Mouse (Mus musculus) heart, postnatal 0 days (tissue): ENCODE data around the gene Cds1. TPM values are rescaled to one million over a fixed set of nuclear protein-coding genes. Genes with fewer than 3 reads are reported as not detected.

ENCODE experiments used
- ATAC-seq: fragments of 200-750 bp; cut with Nextera tagmentation; 2 replicates; pipeline ENCODE4 v1.8.0; 2017; ENCODE audit warnings: low read depth, moderate number of reproducible peaks, moderate library complexity; ENCODE audit not compliant: insufficient read depth
- DNase-seq: peaks from one replicate; pipeline ENCODE4 v3.0.0-alpha.2; 2016; ENCODE audit warnings: low spot score
- H3K27ac ChIP-seq: fragments of 300-500 bp; sonication (generic); 2 replicates; pipeline ENCODE4 v1.5.1; 2014; ENCODE audit warnings: low read depth, mild to moderate bottlenecking
- H3K27me3 ChIP-seq: fragments of 300-500 bp; sonication (generic); 2 replicates; pipeline ENCODE4 v1.6.1; 2014; ENCODE audit warnings: low read length, mixed read lengths; ENCODE audit not compliant: control insufficient read depth, insufficient read depth
- H3K36me3 ChIP-seq: fragments of 300-500 bp; sonication (generic); replicated peaks from 2 replicates; pipeline ENCODE4 v1.6.1; 2014; ENCODE audit warnings: low read length, mixed read lengths; ENCODE audit not compliant: control insufficient read depth, insufficient read depth
- H3K4me1 ChIP-seq: fragments of 300-500 bp; sonication (generic); 2 replicates; pipeline ENCODE4 v1.6.1; 2014; ENCODE audit warnings: antibody characterized with exemption; ENCODE audit not compliant: control insufficient read depth, insufficient read depth
- H3K4me2 ChIP-seq: fragments of 300-500 bp; sonication (generic); 2 replicates; pipeline ENCODE4 v1.6.1; 2014; ENCODE audit warnings: low read depth, mild to moderate bottlenecking, low read length, moderate library complexity
- H3K4me3 ChIP-seq: fragments of 300-500 bp; sonication (generic); 2 replicates; pipeline ENCODE4 v1.5.1; 2014; ENCODE audit warnings: low read depth, low read length
- H3K9ac ChIP-seq: fragments of 300-500 bp; sonication (generic); replicated peaks from 2 replicates; pipeline ENCODE4 v1.6.1; 2014; ENCODE audit warnings: low read depth, low read length, mixed read lengths
- H3K9me3 ChIP-seq: fragments of 300-500 bp; sonication (generic); replicated peaks from 2 replicates; pipeline ENCODE4 v1.6.1; 2016; ENCODE audit warnings: low read length; ENCODE audit not compliant: control insufficient read depth
- CTCF ChIP-seq: IDR thresholded peaks from 2 replicates; pipeline ENCODE4 v1.5.1; 2016; ENCODE audit warnings: antibody characterized with exemption, control low read depth, low read depth
- EP300 ChIP-seq: IDR thresholded peaks from 2 replicates; pipeline ENCODE4 v1.6.1; 2016; ENCODE audit warnings: antibody characterized with exemption, low read depth
- WGBS: fragments of 180-500 bp; shearing (Covaris S2); extraction: QIAGEN DNeasy Blood & Tissue Kit; methylation state at CpG from one replicate; pipeline ENCODE4 v1.1.7; 2014; 5-methylcytosine and 5-hydroxymethylcytosine counted together
- polyA plus RNA-seq: library from polyadenylated mRNA; unstranded; fragments of >200 nt; fragmentation: Nextera tagmentation; extraction: Ambion mirVana; gene quantifications from 2 replicates; pipeline ENCODE4 v1.2.1, GENCODE M21; 2015
- total RNA-seq: library from RNA; depleted of rRNA; stranded (reverse); fragments of >200 nt; gene quantifications from 2 replicates; pipeline ENCODE4 v1.2.3, GENCODE M21; 2014; ENCODE audit warnings: low replicate concordance

Cds1 gene
- total and polyA plus RNA-seq, 2 experiments from 2014 or later = 0.45 to 7.0 TPM

- no peaks in the 10 kb centered on the region for H3K27me3 ChIP-seq
- ATAC-seq = no peak
- H3K9ac ChIP-seq = no peak overlapping the region
- no peak for DNase-seq
- WGBS = 82% methylated on average over 6 of the region's 6 CpGs
- H3K4me2 ChIP-seq = no peak overlapping the region
- peaks cover 6% of the 10 kb centered on the region for H3K4me1 ChIP-seq
- no peaks in the 10 kb centered on the region for H3K9me3 ChIP-seq
- no peak overlapping the region for H3K4me3 ChIP-seq
- no peaks in the 10 kb centered on the region for H3K36me3 ChIP-seq
- TF ChIP-seq EP300 (no peak), CTCF (0 out of 2 replicates have a peak, but pooled peaks have one; percentile 3)
- H3K27ac ChIP-seq = no peak overlapping the region
Measured at GRCm38 (mm10) chr5:101811296-101812169, 46.6 kb downstream of the Cds1 start.

- Histone ChIP-seq H3K36me3 (no peaks in the 10 kb centered on the region), H3K27ac (0 out of 2 replicates have a peak overlapping the region, but pooled peaks have one; percentile 16), H3K4me1 (peaks cover 10% of the 10 kb centered on the region), H3K9ac (no peak overlapping the region), H3K4me3 (no peak overlapping the region), H3K27me3 (no peaks in the 10 kb centered on the region), H3K9me3 (no peaks in the 10 kb centered on the region), H3K4me2 (no peak overlapping the region)
- DNase-seq (no peak), ATAC-seq (no peak)
- TF ChIP-seq EP300 (no peak), CTCF (no peak)
- WGBS = 50% methylated on average over 7 of the region's 7 CpGs
Measured at GRCm38 (mm10) chr5:101816822-101817221, 51.9 kb downstream of the Cds1 start.

GRCm38 (mm10) chr5:101819216-101819615, 54.3 kb downstream of the Cds1 start:
- ATAC-seq (no peak), DNase-seq (no peak)
- H3K4me3 ChIP-seq = no peak overlapping the region
- WGBS = 70% methylated on average over 10 of the region's 10 CpGs
- no peaks in the 10 kb centered on the region for H3K9me3 ChIP-seq
- no peak overlapping the region for H3K9ac ChIP-seq
- H3K4me2 ChIP-seq = no peak overlapping the region
- no peak overlapping the region for H3K27ac ChIP-seq
- no peaks in the 10 kb centered on the region for H3K36me3 ChIP-seq
- peaks cover 10% of the 10 kb centered on the region for H3K4me1 ChIP-seq
- no peaks in the 10 kb centered on the region for H3K27me3 ChIP-seq
- no peak for TF ChIP-seq CTCF
- TF ChIP-seq EP300 = no peak

GRCm38 (mm10) chr5:101819844-101820243, 54.9 kb downstream of the Cds1 start:
- H3K9ac ChIP-seq = no peak overlapping the region
- H3K4me3 ChIP-seq = no peak overlapping the region
- no peaks in the 10 kb centered on the region for H3K36me3 ChIP-seq
- ATAC-seq (no peak), DNase-seq (no peak)
- H3K27ac ChIP-seq = no peak overlapping the region
- H3K27me3 ChIP-seq = no peaks in the 10 kb centered on the region
- 33% methylated on average over 7 of the region's 7 CpGs for WGBS
- H3K4me1 ChIP-seq = peaks cover 10% of the 10 kb centered on the region
- TF ChIP-seq EP300 (no peak), CTCF (no peak)
- no peaks in the 10 kb centered on the region for H3K9me3 ChIP-seq
- H3K4me2 ChIP-seq = no peak overlapping the region

GRCm38 (mm10) chr5:101821052-101821451, 56.1 kb downstream of the Cds1 start:
- Histone ChIP-seq H3K27ac (no peak overlapping the region), H3K27me3 (no peaks in the 10 kb centered on the region), H3K4me3 (no peak overlapping the region), H3K4me2 (no peak overlapping the region), H3K36me3 (no peaks in the 10 kb centered on the region), H3K9ac (no peak overlapping the region), H3K9me3 (no peaks in the 10 kb centered on the region), H3K4me1 (peaks cover 10% of the 10 kb centered on the region)
- ATAC-seq (no peak), DNase-seq (no peak)
- TF ChIP-seq EP300 = no peak
- TF ChIP-seq CTCF = no peak
- 73% methylated on average over 8 of the region's 8 CpGs for WGBS
